In genomic region chr11:108145752-108146496, GRCm38 (mm10) we compare ENCODE assay signal across 13 mouse cellular contexts.
A peak's percentile ranks its signal among the peaks of the same experiment; 100 is the strongest.
DNase-seq lines count a peak whose midpoint lies in the region; ATAC-seq and TF ChIP-seq lines count a peak whose summit lies in the region.
"Had no signal": no experiment of that assay in that cellular context is flagged by ENCODE, and none has a peak within 500 bp of the region (broad histone marks: within the 10 kb centered on the region; RNA-seq: fewer than 3 reads in every experiment).

No protein-coding gene starts in this region.

- peak overlapping the region; percentile 37 for H3K4me2 ChIP-seq in heart, postnatal 0 days (ENCODE audit: low read depth, low read length)
- H3K4me2 ChIP-seq in forebrain, embryonic 13.5 days = 0 out of 2 replicates have a peak overlapping the region, but pooled peaks have one; percentile 15
- no peak overlapping the region; the same call in 1 of the 2 replicates for H3K4me2 ChIP-seq in intestine, postnatal 0 days (replicated peaks; ENCODE audit: low read depth)
- H3K4me2 ChIP-seq: kidney, embryonic 15.5 days; liver, embryonic 15.5 days had no signal

- TF ChIP-seq CTCF in heart, postnatal 0 days (IDR thresholded peaks at IDR 0.05; ENCODE audit: low read depth) = no peak
- TF ChIP-seq CTCF in MEL (IDR thresholded peaks at IDR 0.05 in 2 of 3, conservative IDR thresholded peaks at IDR 0.05 in 1 of 3; ENCODE audit: control insufficient read depth in 1 of 3, insufficient read depth in 1 of 3, low read depth in 2 of 3, low read length in 3 of 3, poor library complexity in 1 of 3, severe bottlenecking in 1 of 3) = no peak
- no peak for TF ChIP-seq CTCF in intestine, postnatal 0 days (IDR thresholded peaks at IDR 0.05; ENCODE audit: low read depth)

- H3K79me2 ChIP-seq in MEL (ENCODE audit: control insufficient read depth, insufficient read depth, low read length, poor library complexity) = no peaks in the 10 kb centered on the region

- DNase-seq in heart, postnatal 0 days (ENCODE audit: low spot score) = no peak
- DNase-seq in heart, adult 9 months (ENCODE audit: low spot score in 2 of 2) = no peak
- peak; percentile 21 for DNase-seq in MEL (ENCODE audit: low read depth, low spot score)
- no peak for DNase-seq in urinary bladder, postnatal 4 days (ENCODE audit: low spot score in 2 of 2)
- DNase-seq in adipocyte (ENCODE audit: low spot score) = no peak
- no peak for DNase-seq in gastrocnemius, postnatal 14 days
- DNase-seq: cerebellum, adult 9-11 months; gastrocnemius, postnatal 36 days; right cerebral cortex, postnatal 4 days had no signal

- peak overlapping the region; percentile 36 for H3K27ac ChIP-seq in heart, postnatal 0 days (ENCODE audit: low read depth)
- no peak overlapping the region for H3K27ac ChIP-seq in MEL (ENCODE audit: control insufficient read depth, low read depth, low read length)
- peak overlapping the region; percentile 88 for H3K27ac ChIP-seq in forebrain, embryonic 13.5 days
- no peak overlapping the region for H3K27ac ChIP-seq in intestine, postnatal 0 days (ENCODE audit: low read depth, low read length)
- H3K27ac ChIP-seq: kidney, embryonic 15.5 days; liver, embryonic 15.5 days had no signal

- no peak for TF ChIP-seq EP300 in heart, postnatal 0 days (IDR thresholded peaks at IDR 0.05; ENCODE audit: low read depth)
- no peak for TF ChIP-seq EP300 in MEL (IDR thresholded peaks at IDR 0.05; ENCODE audit: low read depth in 1 of 2, low read length in 2 of 2)

- intact Hi-C loops in gastrocnemius, postnatal 14 days (cut with DNase I; ENCODE audit: low total_unique reads) = no loop called here

- H3K9ac ChIP-seq in heart, postnatal 0 days (replicated peaks; ENCODE audit: low read depth, low read length) = no peak overlapping the region
- H3K9ac ChIP-seq in MEL (ENCODE audit: control insufficient read depth, low read depth, low read length, poor library complexity, severe bottlenecking) = no peak overlapping the region
- peak overlapping the region; percentile 47; the same call in 1 of the 2 replicates for H3K9ac ChIP-seq in forebrain, embryonic 13.5 days
- H3K9ac ChIP-seq in intestine, postnatal 0 days (ENCODE audit: low read depth, low read length) = no peak overlapping the region
- H3K9ac ChIP-seq: kidney, embryonic 15.5 days; liver, embryonic 15.5 days had no signal

- H3K36me3 ChIP-seq in heart, postnatal 0 days (replicated peaks; ENCODE audit: control insufficient read depth, insufficient read depth, low read length) = no peaks in the 10 kb centered on the region
- H3K36me3 ChIP-seq in MEL (ENCODE audit: control insufficient read depth in 1 of 2, insufficient read depth in 2 of 2, low read length in 2 of 2) = peaks cover 0 to 61% of the 10 kb centered on the region in 2 experiments; a peak in 2 of 4 replicates
- no peaks in the 10 kb centered on the region for H3K36me3 ChIP-seq in forebrain, embryonic 13.5 days (ENCODE audit: poor library complexity, severe bottlenecking)
- no peaks in the 10 kb centered on the region for H3K36me3 ChIP-seq in intestine, postnatal 0 days (ENCODE audit: control insufficient read depth, insufficient read depth)
- H3K36me3 ChIP-seq: kidney, embryonic 15.5 days; liver, embryonic 15.5 days had no signal

- no peaks in the 10 kb centered on the region for H3K27me3 ChIP-seq in heart, postnatal 0 days (ENCODE audit: control insufficient read depth, insufficient read depth, low read length)
- H3K27me3 ChIP-seq in MEL (ENCODE audit: control insufficient read depth in 1 of 2, insufficient read depth in 2 of 2, low read length in 2 of 2) = no peaks in the 10 kb centered on the region
- no peaks in the 10 kb centered on the region for H3K27me3 ChIP-seq in forebrain, embryonic 13.5 days
- no peaks in the 10 kb centered on the region for H3K27me3 ChIP-seq in intestine, postnatal 0 days (replicated peaks; ENCODE audit: control insufficient read depth, insufficient read depth, low read length)
- H3K27me3 ChIP-seq: kidney, embryonic 15.5 days had no signal

- ATAC-seq in heart, postnatal 0 days (ENCODE audit: insufficient read depth, low read depth) = no peak
- peak; percentile 70 for ATAC-seq in forebrain, embryonic 13.5 days
- 0 out of 2 replicates have a peak, but pooled peaks have one; percentile 21 for ATAC-seq in intestine, postnatal 0 days

- TF ChIP-seq RAD21 in MEL (IDR thresholded peaks at IDR 0.05; ENCODE audit: low read depth, low read length) = no peak

- H3K9me3 ChIP-seq in heart, postnatal 0 days (replicated peaks; ENCODE audit: control insufficient read depth, low read length) = no peaks in the 10 kb centered on the region
- H3K9me3 ChIP-seq in MEL (replicated peaks; ENCODE audit: insufficient read depth, low read length) = no peaks in the 10 kb centered on the region
- H3K9me3 ChIP-seq in forebrain, embryonic 13.5 days (replicated peaks) = no peaks in the 10 kb centered on the region
- no peaks in the 10 kb centered on the region for H3K9me3 ChIP-seq in intestine, postnatal 0 days (ENCODE audit: control insufficient read depth)
- H3K9me3 ChIP-seq: kidney, embryonic 15.5 days; liver, embryonic 15.5 days had no signal

- 37% methylated on average over 13 of the region's 13 CpGs for WGBS in heart, postnatal 0 days
- 43% methylated on average over 13 of the region's 13 CpGs for WGBS in forebrain, embryonic 13.5 days
- 49% methylated on average over 13 of the region's 13 CpGs for WGBS in intestine, postnatal 0 days

- TF ChIP-seq POLR2A in MEL (IDR thresholded peaks at IDR 0.05; ENCODE audit: control insufficient read depth in 1 of 2, insufficient read depth in 1 of 2, low read depth in 1 of 2, low read length in 2 of 2, poor library complexity in 1 of 2) = no peak

- H3K4me1 ChIP-seq in heart, postnatal 0 days (ENCODE audit: control insufficient read depth, insufficient read depth) = peaks cover 34% of the 10 kb centered on the region
- H3K4me1 ChIP-seq in MEL (ENCODE audit: control insufficient read depth in 1 of 2, insufficient read depth in 2 of 2, low read length in 2 of 2) = peaks cover 10 to 34% of the 10 kb centered on the region in 2 experiments
- peaks cover 42% of the 10 kb centered on the region for H3K4me1 ChIP-seq in forebrain, embryonic 13.5 days
- H3K4me1 ChIP-seq in intestine, postnatal 0 days (replicated peaks; ENCODE audit: control insufficient read depth, insufficient read depth, low read length) = 0 out of 2 replicates have a peak, but pooled peaks cover 5% of the 10 kb centered on the region

- no peak overlapping the region for H3K4me3 ChIP-seq in heart, postnatal 0 days (ENCODE audit: low read depth, low read length)
- no peak overlapping the region for H3K4me3 ChIP-seq in MEL (ENCODE audit: control insufficient read depth in 1 of 2, insufficient read depth in 1 of 2, low read depth in 2 of 2, low read length in 2 of 2)
- no peak overlapping the region for H3K4me3 ChIP-seq in forebrain, embryonic 13.5 days
- no peak overlapping the region for H3K4me3 ChIP-seq in intestine, postnatal 0 days (ENCODE audit: low read depth, low read length)
- H3K4me3 ChIP-seq: kidney, embryonic 15.5 days; liver, embryonic 15.5 days had no signal

TF ChIP-seq in MEL, 35 proteins besides CTCF, POLR2A, EP300 and RAD21:
- TF ChIP-seq HCFC1 (IDR thresholded peaks at IDR 0.05; ENCODE audit: low read depth, low read length) (no peak), ZNF384 (IDR thresholded peaks at IDR 0.05; ENCODE audit: low read depth, low read length) (peak; percentile 30; the same call in 1 of the 2 replicates), UBTF (IDR thresholded peaks at IDR 0.05; ENCODE audit: borderline replicate concordance, insufficient read depth, low read depth, low read length) (no peak)

Comparison
In these comparisons a context has a peak if more than half of its experiments do, and no peak if none do; other contexts are left out.
1. H3K27ac ChIP-seq: peak in heart, postnatal 0 days (single experiment) and forebrain, embryonic 13.5 days (single experiment); none in MEL (single experiment) and intestine, postnatal 0 days (single experiment).